Mouse (Mus musculus): ENCODE data around the gene Mrps35. TPM values are rescaled to one million over a fixed set of nuclear protein-coding genes. Genes with fewer than 3 reads are reported as not detected.

Mrps35 gene
- 61.1 TPM for polyA plus RNA-seq (2017; shearing (Covaris generic))

DNA sequence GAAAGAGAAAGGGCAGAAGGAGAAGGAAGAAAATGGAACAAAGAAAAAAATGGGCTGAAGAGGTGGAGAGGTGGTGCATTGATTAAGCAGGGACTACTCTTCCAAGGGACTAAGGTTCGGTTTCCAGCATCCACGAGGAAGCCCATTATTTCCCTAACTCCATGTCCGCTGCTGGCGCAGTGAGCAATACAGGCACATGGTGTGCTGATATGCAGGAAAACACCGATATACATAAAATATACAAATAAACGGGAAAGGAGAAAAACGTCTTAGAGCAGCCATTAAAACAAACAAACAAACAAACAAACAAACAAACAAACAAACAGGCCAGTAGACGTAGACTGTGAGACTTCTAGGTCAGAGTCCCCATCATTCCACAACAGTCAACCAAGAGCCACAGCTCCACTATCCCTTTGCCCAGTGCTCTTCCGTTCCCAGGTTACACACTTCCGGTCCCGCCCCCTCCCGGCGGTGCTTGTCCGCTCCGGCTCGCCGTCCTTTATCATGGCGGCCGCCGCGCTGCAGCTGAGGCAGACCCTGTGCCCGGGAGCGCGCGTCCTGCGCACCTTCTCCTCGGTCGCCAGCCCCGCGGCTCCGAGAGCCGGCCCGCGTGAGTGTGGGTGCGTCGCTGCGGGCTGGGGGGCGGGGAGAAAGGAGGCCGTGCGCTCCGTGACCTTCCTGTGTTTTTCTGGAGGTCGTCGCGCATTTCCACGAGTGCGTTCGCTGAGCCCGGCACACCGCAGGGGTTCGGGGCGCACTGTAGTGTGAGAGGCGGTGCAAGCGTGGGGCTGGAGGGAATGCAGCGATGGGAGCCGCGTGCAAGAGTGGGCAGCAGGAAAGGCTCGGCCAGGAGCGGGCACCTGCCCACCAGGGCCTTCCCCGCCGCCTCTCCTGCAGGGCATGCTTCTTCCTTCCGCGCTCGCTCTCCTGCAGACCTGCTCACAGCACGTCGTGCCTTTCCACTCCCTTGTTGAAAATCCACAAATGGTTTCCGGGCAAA lies at the start of gene Mrps35:
Gene Mrps35, plus strand, starts transcription at position 474 of the 1,000 bp plus-strand sequence.

GRCm38 (mm10) chr6:147032303-147032925 lies 10.2 kb upstream of the Mrps35 start, which contains the start of gene Rep15:
Gene Rep15 (plus strand): TSS chr6:147032584.

DNA sequence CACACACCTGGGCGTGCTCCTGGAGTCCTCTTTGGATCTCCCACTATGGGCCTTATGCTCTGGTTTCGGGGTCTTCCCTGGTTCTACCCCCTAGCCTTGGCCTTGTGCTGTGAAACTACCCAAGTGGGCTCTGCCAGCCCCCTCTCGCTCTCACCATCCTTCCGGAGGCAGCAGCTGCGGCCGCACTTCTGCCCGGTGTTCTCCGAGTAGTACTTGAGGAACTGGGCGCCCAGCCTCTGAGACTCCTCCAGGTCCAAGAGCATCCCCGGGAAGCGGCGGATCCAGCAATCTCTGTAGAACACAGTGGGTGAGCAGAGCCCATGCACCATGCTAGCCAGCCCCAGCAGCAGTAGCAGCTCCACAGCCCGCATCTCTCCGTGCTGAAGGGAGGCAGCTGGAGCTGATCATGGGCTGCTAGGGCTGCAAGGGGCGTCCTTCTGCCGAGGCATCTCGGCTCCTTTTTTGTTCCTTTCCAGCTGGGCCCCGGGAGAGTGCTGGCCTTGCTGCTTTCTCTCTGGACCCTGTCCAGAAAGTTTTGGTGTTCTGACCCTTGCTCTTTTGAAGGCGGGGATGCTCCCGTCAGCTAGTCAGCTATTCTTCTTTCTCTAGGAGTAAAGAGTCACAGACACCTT lies 44.1 kb downstream of the Mrps35 start, which contains the start of gene Mansc4:
Gene Mansc4, minus strand, starts transcription at position 439 of the 632 bp plus-strand sequence.

GRCm38 (mm10) chr6:147091136-147092120 lies 48.9 kb downstream of the Mrps35 start, which contains the start of gene Klhl42:
Gene Klhl42 (plus strand): TSS chr6:147091379.

Other genes with a start within 250 kb of the Mrps35 start
- gene Arntl2, start 246.7 kb upstream of the Mrps35 start, polyA plus RNA-seq (2017; shearing (Covaris generic)) = 0.12 TPM
- not detected for gene Smco2, start 192.7 kb upstream of the Mrps35 start, polyA plus RNA-seq (2017; shearing (Covaris generic))
- 7.9 TPM for gene Ppfibp1, start 154.3 kb upstream of the Mrps35 start, polyA plus RNA-seq (2017; shearing (Covaris generic))
- not detected for gene 1700034J05Rik, start 88.3 kb upstream of the Mrps35 start, polyA plus RNA-seq (2017; shearing (Covaris generic))
- 0.22 TPM for gene Rep15, start 10.2 kb upstream of the Mrps35 start, polyA plus RNA-seq (2017; shearing (Covaris generic))
- 0.48 TPM for gene Mansc4, start 44.3 kb downstream of the Mrps35 start, polyA plus RNA-seq (2017; shearing (Covaris generic))
- 6.6 TPM for gene Klhl42, start 48.6 kb downstream of the Mrps35 start, polyA plus RNA-seq (2017; shearing (Covaris generic))
- gene Pthlh, start 221.4 kb downstream of the Mrps35 start, polyA plus RNA-seq (2017; shearing (Covaris generic)) = not detected

Measured in CD4-positive, CD25-positive, alpha-beta regulatory T cell, adult 9 weeks (primary cell).